Mouse (Mus musculus): ENCODE data around the gene Prox1. TPM values are rescaled to one million over a fixed set of nuclear protein-coding genes. Genes with fewer than 3 reads are reported as not detected.

Prox1 gene
- total RNA-seq, 2 experiments from 2014 or later, result 94.4 to 114 TPM

GRCm38 (mm10) chr1:190142584-190142983, 27.9 kb downstream of the Prox1 start:
- DNase-seq, result no peak

GRCm38 (mm10) chr1:190140519-190140918, 30.0 kb downstream of the Prox1 start:
- no peak for DNase-seq

- no peak for DNase-seq
These were observed 30.7 kb downstream of the Prox1 start for GRCm38 (mm10) chr1:190139711-190140405.

GRCm38 (mm10) chr1:190137943-190138342, 32.6 kb downstream of the Prox1 start:
- DNase-seq, result no peak

GRCm38 (mm10) chr1:190132897-190133296, 37.6 kb downstream of the Prox1 start:
- DNase-seq, result no peak

- no peak for DNase-seq
These were observed 39.6 kb downstream of the Prox1 start for GRCm38 (mm10) chr1:190130888-190131287.

GRCm38 (mm10) chr1:190129553-190129952, 41.0 kb downstream of the Prox1 start:
- no peak for DNase-seq

- no peak for DNase-seq
These were observed 41.7 kb downstream of the Prox1 start for GRCm38 (mm10) chr1:190128674-190129322.

GRCm38 (mm10) chr1:190127878-190128277, 42.6 kb downstream of the Prox1 start:
- DNase-seq, result no peak

GRCm38 (mm10) chr1:190127163-190127795, 43.2 kb downstream of the Prox1 start:
- DNase-seq, result no peak

GRCm38 (mm10) chr1:190124961-190125739, 45.4 kb downstream of the Prox1 start:
- DNase-seq, result no peak

GRCm38 (mm10) chr1:190123404-190123803, 47.1 kb downstream of the Prox1 start:
- no peak for DNase-seq

- no peak for DNase-seq
These were observed 54.5 kb downstream of the Prox1 start for GRCm38 (mm10) chr1:190115985-190116384.

- DNase-seq, result no peak
These were observed 58.8 kb downstream of the Prox1 start for GRCm38 (mm10) chr1:190111741-190112140.

- DNase-seq, result no peak
These were observed 62.9 kb downstream of the Prox1 start for GRCm38 (mm10) chr1:190107587-190107986.

- DNase-seq, result no peak
These were observed 63.7 kb downstream of the Prox1 start for GRCm38 (mm10) chr1:190106674-190107420.

GRCm38 (mm10) chr1:190106060-190106459, 64.5 kb downstream of the Prox1 start:
- DNase-seq, result no peak

GRCm38 (mm10) chr1:190093326-190093725, 77.2 kb downstream of the Prox1 start:
- no peak for DNase-seq

- peak; percentile 40 to 43 for DNase-seq
These were observed 78.4 kb downstream of the Prox1 start for GRCm38 (mm10) chr1:190092076-190092475.

- no peak for DNase-seq
These were observed 81.6 kb downstream of the Prox1 start for GRCm38 (mm10) chr1:190088929-190089328.

- peak in 1 of 2 experiments; percentile 20 for DNase-seq
These were observed 84.8 kb downstream of the Prox1 start for GRCm38 (mm10) chr1:190085703-190086102.

GRCm38 (mm10) chr1:190079643-190080275, 90.8 kb downstream of the Prox1 start:
- no peak for DNase-seq

Measured in layer of hippocampus, postnatal 36 days (tissue).